Mouse (Mus musculus) testis, postnatal 14 days (tissue): ENCODE measurements around the gene Lck.

Experiments used
- DNase-seq: peaks from one replicate; pipeline ENCODE4 v3.0.0; 2021; ENCODE audit warnings: low spot score

Lck gene

GRCm38 (mm10) chr4:129584884-129585608 lies 11.6 kb upstream of the Lck start:
- peak; percentile 76 for DNase-seq

- DNase-seq: no peak
These were observed 10.9 kb upstream of the Lck start for GRCm38 (mm10) chr4:129584370-129584769.

- no peak for DNase-seq
These were observed 8.8 kb upstream of the Lck start for GRCm38 (mm10) chr4:129582251-129582650.

GRCm38 (mm10) chr4:129580347-129580746 lies 6.9 kb upstream of the Lck start:
- DNase-seq: no peak

- no peak for DNase-seq
These were observed 5.0 kb upstream of the Lck start, which contains the start of gene Fam167b for GRCm38 (mm10) chr4:129578466-129578865. TSS of gene Fam167b (minus strand) at chr4:129578549.

GRCm38 (mm10) chr4:129577688-129578087 lies 4.2 kb upstream of the Lck start:
- DNase-seq: no peak

- DNase-seq: peak; percentile 60
These were observed 3.5 kb upstream of the Lck start for GRCm38 (mm10) chr4:129576863-129577491.

- DNase-seq: no peak
These were observed 1.9 kb upstream of the Lck start for GRCm38 (mm10) chr4:129575171-129575844.

- DNase-seq: no peak
These were observed 409 bp downstream of the Lck start for GRCm38 (mm10) chr4:129573093-129573370.

GRCm38 (mm10) chr4:129572236-129573092 lies 977 bp downstream of the Lck start:
- no peak for DNase-seq

GRCm38 (mm10) chr4:129571551-129572084 lies 1.8 kb downstream of the Lck start:
- DNase-seq: no peak

- no peak for DNase-seq
These were observed 3.4 kb downstream of the Lck start for GRCm38 (mm10) chr4:129570028-129570427.

- DNase-seq: no peak
These were observed 5.1 kb downstream of the Lck start for GRCm38 (mm10) chr4:129568366-129568765.

- no peak for DNase-seq
These were observed 8.3 kb downstream of the Lck start for GRCm38 (mm10) chr4:129565139-129565538.

GRCm38 (mm10) chr4:129563718-129564117 lies 9.7 kb downstream of the Lck start:
- no peak for DNase-seq

- no peak for DNase-seq
These were observed 12.3 kb downstream of the Lck start for GRCm38 (mm10) chr4:129561184-129561583.

- no peak for DNase-seq
These were observed 15.0 kb downstream of the Lck start for GRCm38 (mm10) chr4:129558321-129558955.

- DNase-seq: no peak
These were observed 16.1 kb downstream of the Lck start for GRCm38 (mm10) chr4:129557256-129557808.

- DNase-seq: peak; percentile 88
These were observed 16.8 kb downstream of the Lck start for GRCm38 (mm10) chr4:129556532-129557223.

GRCm38 (mm10) chr4:129555862-129556531 lies 17.4 kb downstream of the Lck start:
- DNase-seq: peak; percentile 27
